Mouse (Mus musculus) thymus, postnatal 0 days (tissue): ENCODE results near the gene L2hgdh. TPM values are rescaled to one million over a fixed set of nuclear protein-coding genes. Genes with fewer than 3 reads are reported as not detected.

Source experiments
- DNase-seq: peaks from one replicate; pipeline ENCODE4 v3.0.0-alpha.2; 2015; ENCODE audit warnings: low spot score
- polyA plus RNA-seq: library from polyadenylated mRNA; unstranded; fragments of >200 nt; fragmentation: Nextera tagmentation; extraction: Ambion mirVana; gene quantifications from 2 replicates; pipeline ENCODE4 v1.2.1, GENCODE M21; 2015

L2hgdh gene
- polyA plus RNA-seq = 7.1 and 9.0 TPM in 2 replicates

- DNase-seq = peak; percentile 94
Observed at GRCm38 (mm10) chr12:69724711-69725460, at the start of gene L2hgdh, which contains the start of gene Atp5s. TSS of gene L2hgdh (minus strand) at chr12:69724873. TSS of gene Atp5s (plus strand) at chr12:69724950.

GRCm38 (mm10) chr12:69768841-69769240, 44.2 kb upstream of the L2hgdh start:
- no peak for DNase-seq

- DNase-seq = no peak
Observed at GRCm38 (mm10) chr12:69767476-69768258, 43.0 kb upstream of the L2hgdh start.

GRCm38 (mm10) chr12:69766185-69766904, 41.7 kb upstream of the L2hgdh start:
- DNase-seq = no peak

GRCm38 (mm10) chr12:69765543-69765942, 40.9 kb upstream of the L2hgdh start:
- DNase-seq = no peak

- no peak for DNase-seq
Observed at GRCm38 (mm10) chr12:69761603-69762002, 36.9 kb upstream of the L2hgdh start.

GRCm38 (mm10) chr12:69760743-69761406, 36.2 kb upstream of the L2hgdh start:
- DNase-seq = no peak

GRCm38 (mm10) chr12:69760014-69760413, 35.3 kb upstream of the L2hgdh start:
- DNase-seq = no peak

- no peak for DNase-seq
Observed at GRCm38 (mm10) chr12:69759267-69759885, 34.7 kb upstream of the L2hgdh start.

GRCm38 (mm10) chr12:69758221-69759185, 33.8 kb upstream of the L2hgdh start:
- DNase-seq = no peak

- peak; percentile 81 for DNase-seq
Observed at GRCm38 (mm10) chr12:69757418-69758141, 32.9 kb upstream of the L2hgdh start.

GRCm38 (mm10) chr12:69756015-69756414, 31.3 kb upstream of the L2hgdh start:
- no peak for DNase-seq

GRCm38 (mm10) chr12:69753936-69754335, 29.3 kb upstream of the L2hgdh start:
- DNase-seq = no peak

GRCm38 (mm10) chr12:69751864-69752341, 27.2 kb upstream of the L2hgdh start:
- no peak for DNase-seq

GRCm38 (mm10) chr12:69744138-69744537, 19.5 kb upstream of the L2hgdh start:
- DNase-seq = no peak

- DNase-seq = no peak
Observed at GRCm38 (mm10) chr12:69741965-69742364, 17.3 kb upstream of the L2hgdh start.

GRCm38 (mm10) chr12:69733923-69734322, 9.2 kb upstream of the L2hgdh start:
- DNase-seq = no peak

- peak; percentile 65 for DNase-seq
Observed at GRCm38 (mm10) chr12:69733518-69733917, 8.8 kb upstream of the L2hgdh start.

- DNase-seq = no peak
Observed at GRCm38 (mm10) chr12:69732221-69732620, 7.5 kb upstream of the L2hgdh start.
